Mouse (Mus musculus): ENCODE data around the gene C2. TPM values are rescaled to one million over a fixed set of nuclear protein-coding genes. Genes with fewer than 3 reads are reported as not detected.

Gene C2
- polyA plus RNA-seq, 2 experiments = 14.1 to 15.6 TPM

DNA sequence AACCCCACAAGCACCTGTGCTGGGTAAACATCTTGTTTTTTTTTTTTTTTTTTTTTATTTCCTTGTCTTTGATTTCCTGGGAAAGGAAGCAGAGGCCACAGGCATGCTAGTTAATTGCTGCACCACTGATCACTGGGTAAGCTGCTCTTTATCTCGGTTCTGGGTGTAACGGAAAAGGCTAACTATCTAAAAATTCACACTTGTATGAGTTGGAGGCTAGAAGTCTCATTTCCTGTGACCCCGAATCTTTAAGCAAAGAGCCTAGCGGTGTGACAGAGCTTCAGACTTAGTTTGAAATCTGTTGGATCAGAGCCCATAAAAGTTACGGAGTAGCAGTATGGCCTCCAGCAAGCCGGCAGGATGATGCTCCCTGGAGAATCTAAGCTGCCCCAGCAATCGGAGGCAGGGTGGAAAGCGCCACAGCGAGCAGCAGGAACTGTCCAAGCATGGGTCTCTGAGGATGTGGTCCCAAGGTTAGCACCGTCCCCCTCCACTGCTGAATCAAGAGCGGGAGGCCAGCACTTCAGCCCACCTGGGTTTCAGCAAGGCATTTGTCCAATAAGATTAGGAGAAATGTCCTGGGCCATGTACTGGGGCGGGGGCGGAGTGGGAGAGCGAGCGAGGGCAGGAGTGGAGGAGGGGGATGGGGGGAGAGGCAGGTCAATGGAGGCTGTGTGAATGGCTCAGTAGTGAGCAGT lies 43.4 kb upstream of the C2 start:
- ATAC-seq (ENCODE audit: insufficient read depth) (no peak), DNase-seq (ENCODE audit: low read depth in 3 of 3, low spot score in 3 of 3) (no peak)
- Histone ChIP-seq H3K4me1 (replicated peaks; ENCODE audit: control insufficient read depth in 2 of 2, insufficient read depth in 2 of 2, low read length in 1 of 2) (peaks cover 4 to 6% of the 10 kb centered on the region in 2 experiments), H3K27ac (peak overlapping the region; percentile 32; the same call in 1 of the 2 replicates), H3K36me3 (replicated peaks; ENCODE audit: control insufficient read depth, insufficient read depth, low read depth) (no peaks in the 10 kb centered on the region), H3K27me3 (ENCODE audit: control insufficient read depth, insufficient read depth, low read length) (no peaks in the 10 kb centered on the region), H3K4me2 (ENCODE audit: low read depth) (peak overlapping the region; percentile 70), H3K9ac (replicated peaks) (peak overlapping the region; percentile 52), H3K9me3 (ENCODE audit: control insufficient read depth, low read length) (no peaks in the 10 kb centered on the region), H3K4me3 (ENCODE audit: insufficient read depth in 1 of 2, low read depth in 2 of 2, low read length in 2 of 2) (peak overlapping the region; percentile 42 to 43)
- 7% methylated on average over 15 of the region's 15 CpGs for WGBS (ENCODE audit: insufficient replicate concordance)
- TF ChIP-seq EP300 (IDR thresholded peaks at IDR 0.05; ENCODE audit: low read depth) (no peak), CTCF (IDR thresholded peaks at IDR 0.05; ENCODE audit: low read depth) (no peak)

DNA sequence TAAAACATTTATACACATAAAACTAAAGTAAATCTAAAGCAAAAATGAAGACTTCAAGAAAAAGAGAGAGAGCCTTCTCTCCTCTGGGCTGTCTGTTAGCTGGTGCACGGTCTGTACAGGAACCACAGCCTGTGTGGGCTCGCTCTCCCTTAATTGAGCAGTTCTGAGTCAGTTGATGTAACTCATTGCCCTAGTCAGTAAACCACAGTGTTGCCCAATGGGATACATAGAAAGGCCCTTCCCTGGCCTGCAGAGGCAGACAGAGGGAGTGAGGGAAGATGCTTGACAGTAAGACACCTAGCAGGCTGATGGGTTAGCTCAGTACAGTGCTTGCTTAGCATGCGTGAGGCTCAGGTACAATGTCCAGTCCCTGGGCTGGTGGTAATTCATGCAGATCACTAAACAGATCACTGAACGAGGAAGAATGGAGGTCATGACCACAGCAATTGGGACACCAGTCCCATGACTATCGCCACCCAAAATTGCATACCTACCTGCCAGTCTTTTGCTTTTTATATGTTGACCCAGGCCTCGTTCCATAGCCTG lies 40.0 kb upstream of the C2 start:
- Histone ChIP-seq H3K4me3 (ENCODE audit: insufficient read depth in 1 of 2, low read depth in 2 of 2, low read length in 2 of 2) (no peak overlapping the region), H3K27me3 (ENCODE audit: control insufficient read depth, insufficient read depth, low read length) (no peaks in the 10 kb centered on the region), H3K9ac (replicated peaks) (no peak overlapping the region), H3K36me3 (replicated peaks; ENCODE audit: control insufficient read depth, insufficient read depth, low read depth) (no peaks in the 10 kb centered on the region), H3K4me2 (ENCODE audit: low read depth) (no peak overlapping the region), H3K4me1 (replicated peaks; ENCODE audit: control insufficient read depth in 2 of 2, insufficient read depth in 2 of 2, low read length in 1 of 2) (peaks cover 4 to 6% of the 10 kb centered on the region in 2 experiments), H3K9me3 (ENCODE audit: control insufficient read depth, low read length) (no peaks in the 10 kb centered on the region), H3K27ac (no peak overlapping the region)
- no peak for TF ChIP-seq EP300 (IDR thresholded peaks at IDR 0.05; ENCODE audit: low read depth)
- TF ChIP-seq CTCF (IDR thresholded peaks at IDR 0.05; ENCODE audit: low read depth) = no peak
- WGBS (ENCODE audit: insufficient replicate concordance) = 68% methylated on average over 6 of the region's 6 CpGs
- DNase-seq (ENCODE audit: low read depth in 3 of 3, low spot score in 3 of 3) (no peak), ATAC-seq (ENCODE audit: insufficient read depth) (no peak)

DNA sequence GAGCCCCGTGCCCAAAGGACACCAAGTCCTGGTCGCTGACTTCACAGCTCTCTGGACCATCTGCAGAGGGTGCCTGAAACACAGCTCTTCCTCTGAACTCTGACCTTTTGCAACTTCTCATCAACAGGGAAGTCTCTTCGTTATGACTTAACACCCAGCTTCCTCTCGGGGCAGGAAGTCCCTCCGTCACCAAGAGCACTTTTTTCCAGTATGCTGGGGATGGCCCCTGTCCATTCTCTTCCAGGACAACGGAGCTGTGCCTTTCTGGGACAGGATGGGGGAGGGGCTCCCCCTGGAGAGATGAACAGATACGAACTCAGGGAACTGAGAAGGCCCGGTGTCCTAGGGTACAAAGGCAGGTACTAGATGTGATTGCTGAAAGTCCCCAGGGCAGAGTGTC lies 36.8 kb upstream of the C2 start:
- H3K27me3 ChIP-seq (ENCODE audit: control insufficient read depth, insufficient read depth, low read length) = no peaks in the 10 kb centered on the region
- H3K9ac ChIP-seq (replicated peaks) = no peak overlapping the region
- DNase-seq (ENCODE audit: low read depth in 3 of 3, low spot score in 3 of 3) (no peak), ATAC-seq (ENCODE audit: insufficient read depth) (no peak)
- H3K9me3 ChIP-seq (ENCODE audit: control insufficient read depth, low read length) = no peaks in the 10 kb centered on the region
- H3K36me3 ChIP-seq (replicated peaks; ENCODE audit: control insufficient read depth, insufficient read depth, low read depth) = no peaks in the 10 kb centered on the region
- TF ChIP-seq CTCF (IDR thresholded peaks at IDR 0.05; ENCODE audit: low read depth) (no peak), EP300 (IDR thresholded peaks at IDR 0.05; ENCODE audit: low read depth) (no peak)
- 40% methylated on average over 8 of the region's 8 CpGs for WGBS (ENCODE audit: insufficient replicate concordance)
- H3K4me3 ChIP-seq (ENCODE audit: insufficient read depth in 1 of 2, low read depth in 2 of 2, low read length in 2 of 2) = no peak overlapping the region
- H3K4me2 ChIP-seq (ENCODE audit: low read depth) = no peak overlapping the region
- no peak overlapping the region for H3K27ac ChIP-seq
- peaks cover 2 to 5% of the 10 kb centered on the region in 2 experiments; a peak in 3 of 4 replicates for H3K4me1 ChIP-seq (replicated peaks; ENCODE audit: control insufficient read depth in 2 of 2, insufficient read depth in 2 of 2, low read length in 1 of 2)

DNA sequence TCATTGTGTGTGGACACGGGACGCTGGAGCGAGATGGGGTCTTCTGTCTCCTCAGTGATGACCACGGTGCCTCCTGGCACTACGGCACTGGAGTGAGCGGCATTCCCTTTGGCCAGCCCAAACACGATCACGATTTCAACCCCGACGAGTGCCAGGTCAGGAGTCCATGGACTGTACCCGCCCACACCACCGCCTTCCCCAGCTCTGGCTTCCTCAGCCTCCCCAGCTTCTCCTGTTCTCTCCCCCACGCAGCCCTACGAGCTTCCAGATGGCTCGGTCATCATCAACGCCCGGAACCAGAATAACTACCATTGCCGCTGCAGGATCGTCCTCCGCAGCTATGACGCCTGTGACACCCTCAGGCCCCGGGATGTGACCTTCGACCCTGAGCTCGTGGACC lies 36.0 kb upstream of the C2 start:
- WGBS (ENCODE audit: insufficient replicate concordance) = 73% methylated on average over 24 of the region's 24 CpGs
- H3K9me3 ChIP-seq (ENCODE audit: control insufficient read depth, low read length) = no peaks in the 10 kb centered on the region

DNA sequence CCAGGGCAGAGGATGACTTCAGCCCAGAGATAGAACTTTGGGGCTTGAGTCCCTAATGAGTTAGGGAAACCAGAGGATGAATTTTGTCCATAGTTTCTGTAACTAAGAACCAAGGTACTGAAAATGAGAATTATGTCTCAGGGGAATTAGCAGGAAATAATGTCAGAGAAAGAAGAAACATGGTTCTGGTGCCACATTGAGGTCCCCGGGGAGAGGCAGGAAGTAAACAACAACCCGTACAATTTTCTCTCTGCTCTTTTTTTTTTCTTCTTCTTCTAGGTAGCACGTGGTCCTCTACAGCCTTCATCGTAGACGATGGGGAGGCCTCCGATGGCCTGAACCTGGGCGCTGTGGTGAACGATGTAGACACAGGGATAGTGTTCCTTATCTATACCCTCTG lies 34.2 kb upstream of the C2 start:
- H3K27me3 ChIP-seq (ENCODE audit: control insufficient read depth, insufficient read depth, low read length) = no peaks in the 10 kb centered on the region
- H3K9ac ChIP-seq (replicated peaks) = peak overlapping the region; percentile 58; the same call in 1 of the 2 replicates
- peaks cover 2 to 5% of the 10 kb centered on the region in 2 experiments; a peak in 3 of 4 replicates for H3K4me1 ChIP-seq (replicated peaks; ENCODE audit: control insufficient read depth in 2 of 2, insufficient read depth in 2 of 2, low read length in 1 of 2)
- no peak overlapping the region for H3K27ac ChIP-seq
- no peaks in the 10 kb centered on the region for H3K9me3 ChIP-seq (ENCODE audit: control insufficient read depth, low read length)
- no peak for TF ChIP-seq CTCF (IDR thresholded peaks at IDR 0.05; ENCODE audit: low read depth)
- TF ChIP-seq EP300 (IDR thresholded peaks at IDR 0.05; ENCODE audit: low read depth) = no peak
- 68% methylated on average over 8 of the region's 8 CpGs for WGBS (ENCODE audit: insufficient replicate concordance)
- no peak for ATAC-seq (ENCODE audit: insufficient read depth)
- peak overlapping the region in 1 of 2 experiments; percentile 61; a peak in 2 of 4 replicates for H3K4me3 ChIP-seq (ENCODE audit: insufficient read depth in 1 of 2, low read depth in 2 of 2, low read length in 2 of 2)
- H3K4me2 ChIP-seq (ENCODE audit: low read depth) = peak overlapping the region; percentile 89
- no peak for DNase-seq (ENCODE audit: low read depth in 3 of 3, low spot score in 3 of 3)
- H3K36me3 ChIP-seq (replicated peaks; ENCODE audit: control insufficient read depth, insufficient read depth, low read depth) = no peaks in the 10 kb centered on the region

More for the DNA sequence above, 36.0 kb upstream of the C2 start:
- Histone ChIP-seq H3K4me3 (ENCODE audit: insufficient read depth in 1 of 2, low read depth in 2 of 2, low read length in 2 of 2) (no peak overlapping the region), H3K4me2 (ENCODE audit: low read depth) (peak overlapping the region; percentile 31), H3K9ac (replicated peaks) (no peak overlapping the region), H3K27me3 (ENCODE audit: control insufficient read depth, insufficient read depth, low read length) (no peaks in the 10 kb centered on the region), H3K27ac (no peak overlapping the region), H3K4me1 (replicated peaks; ENCODE audit: control insufficient read depth in 2 of 2, insufficient read depth in 2 of 2, low read length in 1 of 2) (peaks cover 2 to 5% of the 10 kb centered on the region in 2 experiments; a peak in 3 of 4 replicates), H3K36me3 (replicated peaks; ENCODE audit: control insufficient read depth, insufficient read depth, low read depth) (no peaks in the 10 kb centered on the region)
- no peak for TF ChIP-seq CTCF (IDR thresholded peaks at IDR 0.05; ENCODE audit: low read depth)
- TF ChIP-seq EP300 (IDR thresholded peaks at IDR 0.05; ENCODE audit: low read depth) = no peak
- DNase-seq (ENCODE audit: low read depth in 3 of 3, low spot score in 3 of 3) = no peak
- ATAC-seq (ENCODE audit: insufficient read depth) = no peak
